Mouse (Mus musculus) naive thymus-derived CD4-positive, alpha-beta T cell, adult 2 months (primary cell): ENCODE results near the gene F2r.

Experiments used
- DNase-seq: peaks from one replicate; pipeline ENCODE4 v3.0.0-alpha.2; 2011; ENCODE audit warnings: low read depth

The F2r gene

DNA sequence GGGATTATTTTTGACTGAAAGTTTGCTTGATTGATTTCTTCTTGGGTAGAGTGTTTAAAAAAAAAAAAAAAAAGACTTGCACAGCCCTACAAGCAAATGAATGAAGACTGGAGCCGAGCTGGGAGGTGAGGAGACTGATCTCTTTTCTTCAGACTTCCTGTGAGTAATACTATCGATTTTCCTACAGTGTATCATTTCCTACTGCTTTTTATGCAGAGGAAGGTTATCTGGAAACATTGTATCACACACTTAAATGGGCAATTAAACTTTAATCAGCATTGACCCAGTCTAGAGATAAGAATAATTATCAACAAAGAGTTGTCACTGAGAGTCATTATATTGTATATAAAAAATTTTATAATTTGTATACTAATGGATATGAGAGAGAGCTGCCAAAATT lies 12.5 kb upstream of the F2r start:
- no peak for DNase-seq

DNA sequence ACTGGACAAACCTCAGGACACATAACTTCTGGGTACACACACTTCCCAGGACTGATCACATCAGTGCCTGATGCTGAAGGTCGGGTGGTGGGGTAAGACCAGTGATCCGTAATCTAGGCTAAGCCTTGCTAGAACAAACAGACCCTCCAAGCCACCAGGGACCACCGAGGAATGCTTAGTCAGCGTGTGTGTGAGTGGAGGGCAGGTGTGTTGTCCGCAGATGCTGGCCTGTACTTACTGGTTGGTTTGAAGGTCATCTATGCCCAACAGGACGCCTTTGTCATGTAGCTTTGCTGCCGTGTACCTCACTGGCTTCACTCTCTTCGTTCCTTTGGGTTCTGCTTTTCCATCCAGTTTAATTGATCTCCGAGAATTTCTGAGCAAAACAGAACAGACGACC lies 11.5 kb upstream of the F2r start:
- DNase-seq = no peak

DNA sequence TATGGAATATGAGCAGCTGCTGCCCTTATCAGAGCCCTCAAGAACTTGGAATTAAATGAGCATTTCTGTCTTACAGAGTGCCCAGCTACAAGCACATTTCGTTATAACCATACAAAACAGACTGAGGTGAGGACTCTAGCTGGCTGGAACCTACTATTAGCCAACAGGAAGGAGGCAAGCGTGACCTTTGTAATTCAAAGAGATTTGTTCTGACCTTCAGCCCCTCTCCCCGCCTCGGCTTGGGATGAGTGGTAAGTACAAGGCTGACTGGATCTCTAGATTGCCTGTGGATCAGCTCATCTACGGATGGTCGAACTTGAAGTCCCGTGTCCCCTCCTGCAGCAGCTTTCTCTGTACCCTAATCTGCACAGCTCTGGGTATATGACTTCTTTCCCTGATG lies 8.4 kb upstream of the F2r start:
- no peak for DNase-seq

DNA sequence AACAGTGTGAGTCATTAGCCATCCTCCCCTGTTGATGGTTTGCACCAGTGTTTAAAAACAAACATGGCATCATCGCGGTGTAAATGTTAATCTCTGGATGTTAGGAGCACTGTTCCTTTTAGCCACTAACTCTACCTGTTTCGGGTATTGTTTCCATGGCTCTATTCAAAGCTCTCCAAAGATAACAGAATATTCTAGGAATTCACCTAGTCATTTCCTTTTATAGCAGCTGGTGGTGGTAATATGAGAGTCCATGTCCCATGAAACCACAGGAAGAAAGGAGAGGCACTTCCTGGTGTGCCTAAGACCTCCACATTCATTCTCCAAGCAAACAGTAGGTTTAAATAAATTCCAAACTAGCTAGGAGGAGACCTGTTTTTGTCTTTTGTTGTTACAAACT lies 4.8 kb upstream of the F2r start:
- DNase-seq = no peak

DNA sequence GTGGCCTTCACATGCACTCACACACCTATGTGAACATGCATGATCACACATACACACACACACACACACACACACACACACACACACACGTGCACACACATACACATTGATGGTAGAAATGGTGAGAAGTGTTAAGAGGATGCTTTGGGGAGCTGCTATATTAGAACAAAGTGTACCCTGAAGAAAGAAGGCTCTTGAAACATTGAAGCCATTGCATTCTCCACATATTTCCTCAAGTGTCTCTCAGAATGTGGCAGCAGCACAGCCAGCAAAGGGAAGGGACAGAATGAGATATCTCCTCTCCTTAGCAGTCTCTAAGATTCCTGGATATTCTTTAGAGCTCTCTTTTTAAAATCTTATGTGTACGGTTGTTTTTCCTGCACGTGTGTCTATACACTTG lies 3.3 kb upstream of the F2r start:
- no peak for DNase-seq

DNA sequence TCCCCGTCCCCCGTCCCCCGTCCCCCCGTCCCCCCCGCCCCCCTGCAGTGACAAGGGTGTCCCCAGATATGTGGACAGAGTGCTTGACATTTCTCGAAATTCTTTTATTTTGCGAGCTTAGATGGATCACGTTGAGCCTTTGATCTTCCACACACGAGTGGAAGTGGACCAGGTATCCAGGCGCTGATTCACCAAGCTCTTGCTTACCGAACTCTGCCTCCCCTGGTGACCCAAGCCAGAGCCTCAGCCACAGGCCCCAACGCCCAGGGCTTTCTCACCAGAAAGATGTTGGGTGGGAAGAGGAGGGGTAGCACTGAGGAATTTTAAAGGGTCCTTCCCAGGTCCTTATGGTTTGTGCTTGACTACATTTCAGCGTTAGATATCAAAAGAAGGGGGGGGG lies 572 bp upstream of the F2r start:
- no peak for DNase-seq

DNA sequence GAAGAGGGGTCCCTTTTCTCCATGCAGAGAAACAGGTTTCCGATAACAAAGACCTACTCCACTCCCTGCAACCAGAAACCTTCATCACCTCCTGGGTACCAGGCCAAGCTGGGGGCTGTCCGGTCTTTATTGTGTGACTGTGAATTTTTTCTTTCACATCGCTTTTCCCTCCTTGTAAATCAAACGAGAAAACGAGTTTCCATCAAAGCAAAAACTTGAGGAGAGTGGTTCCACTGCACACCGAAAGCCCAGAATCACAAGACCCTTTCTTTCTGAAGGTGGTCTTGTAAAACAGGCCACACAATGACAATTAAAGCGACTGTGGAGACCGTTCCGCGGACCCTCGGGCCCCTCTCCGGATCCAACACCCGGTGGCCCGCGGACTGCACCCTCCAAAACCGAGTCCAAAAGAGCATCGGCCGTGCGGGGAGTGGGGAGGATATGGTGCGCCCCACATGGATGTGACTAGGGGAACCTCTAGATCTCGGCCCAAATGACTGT lies 566 bp downstream of the F2r start:
- no peak for DNase-seq

DNA sequence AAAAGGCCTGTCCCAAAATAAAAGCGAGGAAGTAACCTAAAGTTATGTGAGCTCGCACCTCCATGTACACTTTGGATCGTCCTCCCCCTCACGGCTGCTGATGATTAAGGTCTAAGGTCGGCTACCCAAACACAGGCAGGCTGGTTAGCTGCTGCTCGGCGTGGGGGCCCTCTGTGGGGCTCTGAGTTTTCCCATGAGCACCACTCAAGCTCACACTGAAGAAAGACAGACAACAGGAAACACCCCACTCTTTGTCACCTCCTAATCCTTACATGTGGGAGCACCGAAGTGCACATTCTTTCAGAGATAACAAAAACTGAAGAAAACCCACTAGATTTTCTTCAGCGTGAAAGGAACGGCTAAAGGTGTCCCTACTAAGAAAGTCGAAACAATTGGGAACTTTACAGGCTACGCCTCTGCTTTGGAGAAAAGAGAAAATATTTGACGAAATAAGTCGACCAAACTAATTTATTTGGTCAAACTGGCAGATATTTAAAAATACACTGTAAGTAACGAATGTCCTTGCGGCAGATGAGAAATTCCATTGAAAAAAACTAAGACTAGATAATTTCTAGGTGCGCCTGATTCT lies 1.1 kb downstream of the F2r start:
- peak; percentile 45 for DNase-seq

DNA sequence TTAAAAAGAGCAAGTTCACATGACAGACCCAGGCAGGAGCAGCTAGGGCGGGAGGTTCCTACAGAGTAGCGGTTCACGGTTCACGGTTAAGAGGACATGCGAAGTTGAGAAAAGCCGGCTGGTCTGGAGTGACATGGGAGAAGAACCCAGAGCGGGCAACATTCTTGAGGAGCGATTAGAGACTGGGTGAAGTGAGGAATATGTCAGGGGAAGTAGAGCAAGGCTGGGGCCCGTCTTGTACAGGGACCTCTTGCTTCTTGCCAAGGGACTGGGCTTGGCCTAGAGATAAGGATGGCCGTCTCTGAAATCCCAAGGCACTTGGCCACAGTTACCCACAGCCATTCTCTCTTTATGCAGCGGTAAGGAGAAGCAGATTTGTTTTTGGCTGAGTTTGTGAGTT lies 1.8 kb downstream of the F2r start:
- no peak for DNase-seq

DNA sequence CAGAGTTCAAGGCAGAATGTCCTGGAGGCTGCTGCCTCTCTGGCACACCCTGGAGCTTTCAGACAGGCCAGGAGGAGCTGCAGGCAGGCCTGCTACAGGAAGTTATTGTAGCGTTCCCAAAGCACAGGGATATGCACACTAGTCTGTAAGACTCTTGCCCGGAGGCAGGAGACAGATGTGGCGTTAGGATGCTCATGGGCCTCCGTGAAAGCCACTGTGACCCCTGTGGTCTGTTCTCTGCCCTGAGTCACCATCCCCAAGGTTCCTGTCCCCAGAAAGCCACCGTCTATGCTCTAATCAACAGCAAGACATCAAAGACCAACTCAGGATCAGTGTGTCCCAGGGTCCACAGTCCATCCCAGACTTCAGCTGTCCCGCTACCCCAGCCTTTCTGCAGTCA lies 3.5 kb downstream of the F2r start:
- DNase-seq = no peak

DNA sequence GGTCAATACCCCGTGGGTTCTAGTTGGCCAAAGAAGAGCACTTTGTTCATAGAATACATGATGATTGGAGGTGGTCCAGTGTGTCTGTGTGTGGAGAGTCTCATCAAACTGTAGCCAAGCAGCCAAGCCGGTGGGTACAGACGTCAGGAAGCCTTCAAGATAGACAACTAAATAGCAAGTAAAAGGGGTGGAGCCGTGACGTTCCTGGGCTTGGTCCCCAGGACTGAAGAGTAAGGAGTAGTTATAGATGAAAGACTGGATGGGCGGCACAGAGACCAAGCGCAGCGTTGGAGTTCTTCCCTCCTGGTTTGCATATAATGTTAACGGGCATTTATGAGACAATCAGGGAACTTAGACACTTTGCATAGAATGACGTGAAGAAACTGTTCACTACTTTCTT lies 6.0 kb downstream of the F2r start:
- DNase-seq = no peak

DNA sequence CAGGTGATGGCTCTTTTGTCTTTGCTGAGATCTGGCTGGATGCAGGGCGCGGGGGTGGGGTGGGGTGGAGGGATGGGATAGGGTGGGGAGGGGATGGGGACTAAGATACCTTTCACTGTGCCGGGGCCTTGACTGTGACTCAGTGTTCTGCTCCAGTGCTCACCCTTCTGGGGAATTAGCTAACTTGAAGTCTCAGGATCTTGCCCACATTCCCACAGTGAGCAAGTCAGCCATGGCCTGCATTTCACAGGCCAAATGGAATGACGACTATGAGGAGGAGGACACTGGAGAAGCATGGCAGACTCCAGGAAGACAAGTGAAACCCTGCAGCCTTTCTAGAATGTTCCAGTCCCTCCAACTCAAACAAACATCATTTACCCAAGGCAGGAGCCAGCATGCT lies 6.5 kb downstream of the F2r start:
- DNase-seq = no peak

DNA sequence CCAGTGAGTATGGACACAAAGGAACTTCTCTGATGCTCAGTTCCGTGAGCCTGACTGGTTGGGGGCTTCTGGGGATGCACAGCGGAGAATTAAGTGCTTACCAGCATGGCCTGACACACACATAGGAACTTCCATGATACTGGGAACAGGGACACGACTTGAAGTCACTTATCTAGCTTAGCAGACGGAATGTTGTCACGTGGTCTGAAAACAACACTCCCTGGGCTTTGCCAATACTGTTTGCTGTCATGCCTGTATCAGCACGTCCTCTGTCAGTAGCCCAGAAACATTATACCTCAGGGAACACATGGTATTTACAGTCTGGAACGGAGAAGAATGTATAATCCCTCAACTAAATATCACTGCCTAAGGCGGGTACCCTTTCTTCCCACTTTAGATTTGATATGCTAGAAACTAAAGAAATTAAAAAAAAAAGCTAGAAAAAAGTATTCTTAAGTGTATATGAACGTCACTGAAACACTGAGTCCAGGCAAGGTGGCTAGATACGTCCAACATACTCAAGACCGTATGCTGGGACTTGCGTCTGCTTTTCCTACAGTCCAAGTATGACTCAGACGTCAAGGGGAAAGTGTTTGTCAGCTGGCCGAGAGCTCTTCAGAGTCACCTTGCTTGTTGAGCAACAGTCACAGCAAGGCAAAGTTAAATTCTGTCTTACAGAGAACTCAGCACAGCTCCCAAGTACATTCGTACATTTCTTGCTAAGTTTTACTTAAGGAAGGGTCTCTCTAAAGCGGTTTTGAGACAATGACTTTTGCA lies 7.3 kb downstream of the F2r start:
- no peak for DNase-seq

DNA sequence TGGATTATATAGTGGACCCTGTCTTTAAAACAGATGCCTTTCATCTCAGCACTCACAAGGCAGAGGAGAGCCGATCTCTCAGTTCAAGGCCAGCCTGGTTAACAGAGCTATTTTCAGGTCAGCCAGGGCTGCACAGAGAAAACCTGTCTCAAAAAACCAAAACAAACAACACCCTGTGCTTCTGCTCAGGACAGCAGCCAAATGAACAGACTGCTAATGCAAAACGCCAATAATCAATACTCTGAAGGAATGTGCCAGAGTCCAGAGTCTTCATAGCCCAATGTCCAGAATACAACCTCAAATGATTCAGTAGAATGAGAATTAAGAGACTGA lies 9.2 kb downstream of the F2r start:
- no peak for DNase-seq

DNA sequence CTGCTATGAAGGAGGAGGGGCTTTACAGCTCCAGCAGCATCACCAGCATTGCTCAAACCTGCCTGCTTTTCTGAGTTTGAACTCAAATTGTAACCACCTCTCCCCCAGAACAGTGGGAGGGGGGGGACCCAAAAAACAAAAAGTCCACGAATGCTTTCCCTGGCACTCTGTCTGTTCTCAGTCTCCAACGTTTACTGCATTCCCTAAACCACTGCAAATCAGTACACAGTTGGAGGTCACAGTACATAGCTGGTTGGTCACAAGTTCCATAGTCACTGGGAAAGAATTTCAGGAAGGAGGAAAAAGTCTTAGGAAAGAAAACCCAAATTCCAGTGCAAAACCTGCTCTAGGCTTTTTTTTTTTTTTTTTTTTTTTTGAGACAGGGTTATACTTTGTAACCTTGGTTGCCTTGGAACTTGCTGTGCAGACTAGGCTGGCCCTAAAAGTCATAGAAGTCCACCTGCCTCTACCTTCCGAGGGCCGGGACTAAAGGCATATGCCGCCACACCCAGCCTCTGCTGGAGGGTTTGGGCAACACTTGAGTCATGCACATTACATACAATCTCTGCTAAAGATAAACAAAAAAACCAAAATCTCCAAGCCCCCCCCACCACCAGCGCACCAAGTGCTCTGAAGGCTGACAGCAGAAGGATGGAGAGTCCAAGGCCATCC lies 9.7 kb downstream of the F2r start:
- no peak for DNase-seq

DNA sequence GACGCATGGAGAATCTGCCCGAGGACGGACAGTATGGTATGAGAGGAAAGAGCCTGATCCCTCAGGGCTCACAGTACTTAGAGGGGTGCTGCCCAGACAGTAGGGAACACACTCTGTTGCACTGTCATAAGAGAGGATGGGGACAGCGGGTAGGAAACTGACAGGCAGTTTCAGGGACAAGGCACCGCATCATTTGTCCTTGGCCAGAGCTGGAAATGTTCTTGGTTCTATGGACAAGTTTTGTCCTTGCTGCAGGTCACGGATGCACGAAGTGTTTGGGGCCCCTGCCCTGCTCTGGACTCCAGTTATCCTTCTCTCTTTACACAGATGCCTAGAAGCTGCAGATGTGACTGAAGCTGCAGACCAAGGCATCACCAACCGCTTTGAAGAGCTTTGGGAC lies 11.3 kb downstream of the F2r start:
- no peak for DNase-seq

DNA sequence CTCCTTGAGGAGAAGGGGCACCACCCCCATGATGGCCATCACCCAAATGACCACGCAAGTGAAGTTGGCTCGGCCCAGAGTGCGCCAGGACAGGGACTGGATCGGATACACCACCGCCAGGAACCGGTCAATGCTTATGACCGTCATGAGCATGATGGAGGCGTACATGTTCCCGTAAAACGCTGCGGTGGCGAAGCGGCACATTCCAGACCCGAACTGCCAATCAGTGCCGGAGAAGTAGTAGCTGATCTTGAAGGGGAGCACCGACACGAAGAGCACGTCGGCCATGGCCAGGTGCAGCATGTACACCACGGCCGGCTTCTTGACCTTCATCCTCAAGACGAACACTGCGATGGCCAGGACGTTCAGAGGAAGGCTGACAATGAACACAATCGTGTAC lies 14.0 kb downstream of the F2r start:
- no peak for DNase-seq

DNA sequence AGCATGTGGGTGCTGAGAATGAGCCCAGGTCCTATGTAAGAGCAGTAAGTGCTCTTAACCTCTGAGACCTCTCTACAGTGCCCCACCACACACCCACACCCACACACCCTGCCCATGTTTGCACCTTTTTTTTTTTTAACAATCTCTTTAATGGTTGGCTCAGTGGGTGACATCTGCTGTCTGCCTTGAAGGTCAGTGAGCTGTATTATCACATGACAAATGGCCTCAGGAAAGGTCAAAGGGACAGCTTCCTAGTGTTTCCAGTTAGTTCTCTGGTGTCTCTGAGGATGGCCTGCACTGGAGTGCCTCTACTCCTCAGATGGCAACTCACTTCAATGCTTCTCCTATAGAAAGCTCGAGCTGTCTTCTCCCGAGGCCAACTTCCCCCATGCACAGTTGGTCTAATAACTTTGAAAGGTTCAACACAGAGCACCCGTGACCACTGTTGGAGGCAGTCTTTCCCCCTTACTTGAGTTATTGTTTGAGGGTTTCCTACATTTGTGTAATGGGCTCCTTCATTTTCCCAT lies 18.4 kb downstream of the F2r start:
- no peak for DNase-seq

DNA sequence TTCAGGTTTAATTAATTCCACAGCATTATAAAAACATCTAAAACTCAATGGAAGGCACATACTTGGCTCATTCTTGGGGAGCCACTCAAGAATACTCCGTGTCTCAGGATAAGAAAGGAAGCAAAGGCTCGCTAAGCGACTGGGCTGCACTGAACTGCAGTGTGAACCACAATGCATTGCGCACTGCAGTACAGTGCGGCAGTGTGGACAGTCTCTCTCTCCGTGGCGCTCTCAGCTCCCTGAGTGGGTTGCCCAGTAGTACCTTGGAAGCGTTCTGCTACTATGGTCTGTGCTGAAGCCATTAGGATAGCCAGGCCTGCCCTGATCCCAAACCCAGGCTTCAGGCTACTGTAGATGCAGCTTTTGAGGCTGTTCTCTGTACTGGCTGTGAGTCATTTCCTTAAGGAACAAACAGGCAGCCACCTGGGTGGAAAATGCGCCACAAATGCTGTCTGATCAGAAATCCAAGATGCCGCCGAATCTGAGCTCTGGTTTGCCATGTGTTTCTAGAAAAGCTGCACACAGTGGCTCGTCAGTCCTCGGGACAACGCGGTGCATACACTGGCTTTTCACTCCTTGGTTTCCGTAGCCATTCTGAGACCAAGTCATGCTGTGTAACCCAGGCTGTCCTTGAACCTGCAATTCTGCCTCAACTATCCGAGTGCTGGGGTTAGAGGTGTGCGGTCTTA lies 19.9 kb downstream of the F2r start:
- no peak for DNase-seq

DNA sequence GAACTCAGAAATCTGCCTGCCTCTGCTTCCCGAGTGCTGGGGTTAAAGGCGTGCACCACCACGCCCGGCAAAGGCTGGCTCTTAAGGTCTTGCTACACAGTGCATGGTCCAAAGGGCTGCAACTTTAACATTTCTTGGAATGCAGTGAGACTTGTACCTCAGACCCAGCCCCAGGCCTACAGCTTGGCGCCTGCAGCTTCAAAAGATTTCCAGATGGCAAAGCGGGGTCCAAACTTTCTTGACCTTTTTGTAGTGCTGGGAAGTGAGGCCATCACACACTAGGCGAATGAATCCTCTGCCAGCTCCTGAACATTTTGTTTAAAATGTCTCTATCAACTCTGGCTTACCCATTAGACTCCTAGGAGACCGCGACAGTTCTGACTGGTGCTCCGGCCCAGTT lies 20.7 kb downstream of the F2r start:
- DNase-seq = no peak

DNA sequence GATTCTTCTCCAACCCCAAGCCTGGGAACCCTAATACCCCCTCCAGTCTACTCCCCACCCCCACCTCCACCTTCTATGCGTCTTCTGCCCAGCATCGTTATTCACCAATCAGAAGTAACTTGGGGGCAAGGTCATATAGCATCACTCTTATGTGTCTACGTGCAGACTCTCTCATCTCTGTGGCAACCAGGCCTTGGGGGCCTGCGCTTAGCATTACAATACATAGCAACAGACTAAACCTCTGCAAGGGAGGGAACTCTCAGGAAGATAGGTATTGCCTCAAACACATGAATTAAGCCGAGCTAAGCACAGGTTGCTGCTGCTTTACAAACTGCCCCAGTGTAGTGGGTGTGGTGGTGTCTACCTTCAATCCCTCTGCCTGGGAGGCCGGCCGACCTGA lies 21.6 kb downstream of the F2r start:
- no peak for DNase-seq

DNA sequence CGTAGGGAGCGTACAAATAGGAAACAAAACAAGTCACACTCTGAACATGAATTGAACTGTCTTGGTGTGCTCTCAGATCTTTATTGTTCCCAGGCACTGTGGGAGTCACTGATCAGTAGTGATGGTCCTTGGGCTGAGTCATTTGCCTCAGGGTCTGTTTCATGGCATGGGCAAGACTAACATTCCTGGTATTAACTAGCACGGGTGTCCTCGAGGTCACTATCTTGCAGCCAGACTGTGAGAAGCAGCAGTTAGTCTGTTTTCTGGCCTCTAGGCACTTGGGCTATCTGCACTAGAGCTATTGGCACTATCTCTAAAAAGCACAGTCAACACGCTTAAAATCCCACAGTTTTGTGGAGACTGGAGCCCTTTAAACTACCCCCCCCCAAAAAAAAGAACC lies 22.4 kb downstream of the F2r start:
- DNase-seq = no peak

DNA sequence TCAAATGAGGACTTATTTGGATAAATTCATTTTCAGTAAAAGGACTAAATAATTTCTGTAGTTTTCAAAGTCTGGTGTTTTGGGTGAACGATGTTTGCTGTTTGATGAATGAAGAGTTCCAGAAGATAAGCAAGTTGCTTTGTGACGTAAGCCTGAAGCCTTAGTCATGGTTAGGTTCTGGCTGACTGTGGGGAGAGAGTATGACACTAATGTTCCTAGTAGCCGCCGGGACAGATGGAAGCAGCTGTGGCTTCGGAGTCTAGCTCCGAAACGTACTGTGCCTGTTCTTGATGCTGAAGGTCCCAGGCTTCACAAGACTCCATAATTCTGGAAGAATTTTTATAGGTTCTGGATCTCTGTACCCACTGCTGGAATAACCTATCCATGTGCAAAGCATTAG lies 22.9 kb downstream of the F2r start:
- no peak for DNase-seq
